Mouse (Mus musculus): ENCODE measurements around the gene Senp3. TPM values are rescaled to one million over a fixed set of nuclear protein-coding genes. Genes with fewer than 3 reads are reported as not detected.
"Not testable (repeated sequence)": the region's sequence is repeated elsewhere in the genome, so short reads cannot be mapped to it uniquely, and the experiment has no call there.

Gene Senp3
- polyA plus RNA-seq (2014; fragmentation: Nextera tagmentation; extraction: Ambion mirVana): 79.1 and 90.8 TPM in 2 replicates

DNA sequence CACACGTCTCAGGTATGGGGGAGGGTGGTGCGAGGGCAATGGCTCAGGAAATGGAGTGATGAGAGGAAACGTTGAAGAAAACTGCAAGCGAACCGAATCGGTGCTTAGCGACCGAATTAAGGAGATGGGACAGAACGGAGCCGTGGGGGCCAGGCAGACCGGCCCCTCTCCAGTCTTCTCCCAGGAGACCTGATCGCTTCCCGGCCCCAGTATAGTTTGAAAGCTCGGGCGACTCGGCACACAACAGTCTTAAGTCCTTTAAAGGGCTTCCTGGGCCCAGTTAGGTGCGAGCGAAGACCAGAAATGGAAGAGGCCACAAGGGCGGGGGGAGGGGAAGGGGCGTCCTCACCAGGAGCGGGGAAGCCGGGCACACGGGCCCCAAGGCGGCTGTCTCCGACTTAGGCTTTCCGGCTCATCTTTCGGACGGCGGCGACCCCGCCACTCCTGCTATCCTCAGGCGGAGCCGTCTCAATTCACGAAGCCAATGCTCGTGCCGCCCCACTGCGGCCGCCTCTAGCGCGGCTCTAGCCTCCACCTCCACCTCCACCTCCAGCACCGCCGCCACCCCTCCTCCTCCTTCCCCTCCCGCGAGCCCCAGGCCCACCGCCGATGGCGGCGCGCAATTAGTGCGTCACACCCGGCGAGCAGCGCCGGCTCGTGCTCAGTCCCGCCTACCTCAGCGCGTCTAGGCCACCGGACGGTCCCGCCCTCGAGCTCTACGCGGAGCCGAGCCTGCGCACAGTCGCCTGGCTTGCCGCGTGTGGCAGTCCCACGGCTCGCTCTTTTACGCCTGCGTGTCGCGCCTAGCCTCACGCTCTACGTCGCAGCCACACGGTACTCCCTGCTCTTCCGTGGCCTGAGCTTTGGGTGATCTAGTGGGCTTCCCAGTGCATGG is at the start of gene Senp3:
Gene Senp3, minus strand, starts transcription at position 771 of the 895 bp plus-strand sequence.
- Histone ChIP-seq H3K4me1 (replicated peaks; ENCODE audit: control insufficient read depth, insufficient read depth, low read length) (peaks cover 29% of the 10 kb centered on the region), H3K36me3 (ENCODE audit: control insufficient read depth, insufficient read depth, low read length) (peaks cover 32% of the 10 kb centered on the region), H3K9ac (ENCODE audit: low read length) (peak within 1 kb of the TSS; percentile 78), H3K4me2 (ENCODE audit: low read length) (peak within 1 kb of the TSS; percentile 92), H3K9me3 (ENCODE audit: control insufficient read depth, low read length) (no peaks in the 10 kb centered on the region), H3K27me3 (replicated peaks; ENCODE audit: control insufficient read depth, insufficient read depth, low read length) (no peaks in the 10 kb centered on the region), H3K4me3 (ENCODE audit: low read depth, low read length) (peak within 1 kb of the TSS; percentile 86), H3K27ac (ENCODE audit: low read depth) (peak within 1 kb of the TSS; percentile 92)
- WGBS: under 1% methylated on average over 78 of the region's 80 CpGs
- ATAC-seq (replicated peaks; ENCODE audit: low FRiP score, low TSS enrichment, low read depth) (peak; percentile 94), DNase-seq (ENCODE audit: low spot score) (peak; percentile 98)

DNA sequence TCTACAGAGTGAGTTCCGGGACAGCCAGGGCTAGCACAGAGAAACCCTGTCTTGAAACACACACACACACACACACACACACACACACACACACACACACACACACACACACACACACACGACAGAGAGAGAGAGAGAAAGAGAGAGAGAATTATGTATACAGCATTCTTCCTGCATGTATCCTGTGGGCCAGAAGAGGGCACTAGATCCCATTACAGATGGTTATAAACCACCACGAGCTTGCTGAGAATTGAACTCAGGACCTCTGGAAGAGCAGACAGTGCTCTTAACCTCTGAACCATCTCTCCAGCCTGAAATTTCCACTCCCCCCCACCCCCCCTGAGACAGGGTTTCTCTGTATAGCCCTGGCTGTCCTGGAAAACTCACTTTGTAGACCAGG is 49.5 kb upstream of the Senp3 start:
- not testable (repeated sequence) for H3K27ac ChIP-seq (ENCODE audit: low read depth); ATAC-seq (replicated peaks; ENCODE audit: low FRiP score, low TSS enrichment, low read depth)
- H3K36me3 ChIP-seq (ENCODE audit: control insufficient read depth, insufficient read depth, low read length): peaks cover 34% of the 10 kb centered on the region

DNA sequence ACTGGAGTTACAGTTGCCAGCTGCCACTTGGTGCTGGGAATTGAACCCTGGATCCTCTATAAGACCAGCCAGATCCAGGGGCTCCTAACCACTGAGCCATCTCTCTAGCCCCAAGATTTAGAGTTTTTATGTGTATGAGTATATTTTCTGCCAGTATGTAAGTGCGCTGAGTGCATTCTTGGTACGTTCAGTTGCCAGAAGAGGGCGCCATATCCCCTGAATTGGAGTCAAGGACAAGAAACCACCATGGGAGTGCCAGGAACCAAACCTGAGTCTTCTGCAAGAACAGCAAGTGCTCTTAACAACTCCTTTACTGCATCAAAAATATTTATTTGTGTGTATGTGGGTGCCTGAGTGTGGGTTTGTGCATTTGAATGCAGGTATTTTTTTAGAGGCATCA is 47.2 kb upstream of the Senp3 start:
- Histone ChIP-seq H3K9me3 (ENCODE audit: control insufficient read depth, low read length) (no peaks in the 10 kb centered on the region), H3K27me3 (replicated peaks; ENCODE audit: control insufficient read depth, insufficient read depth, low read length) (no peaks in the 10 kb centered on the region), H3K36me3 (ENCODE audit: control insufficient read depth, insufficient read depth, low read length) (peaks cover 10% of the 10 kb centered on the region), H3K9ac (ENCODE audit: low read length) (no peak overlapping the region), H3K4me1 (replicated peaks; ENCODE audit: control insufficient read depth, insufficient read depth, low read length) (no peaks in the 10 kb centered on the region), H3K4me3 (ENCODE audit: low read depth, low read length) (no peak overlapping the region), H3K4me2 (ENCODE audit: low read length) (no peak overlapping the region), H3K27ac (ENCODE audit: low read depth) (no peak overlapping the region)
- DNase-seq (ENCODE audit: low spot score) (peak; percentile 68), ATAC-seq (replicated peaks; ENCODE audit: low FRiP score, low TSS enrichment, low read depth) (no peak)
- 22% methylated on average over 3 of the region's 3 CpGs for WGBS

More for the DNA sequence above, 49.5 kb upstream of the Senp3 start:
- H3K4me3 ChIP-seq (ENCODE audit: low read depth, low read length); H3K9me3 ChIP-seq (ENCODE audit: control insufficient read depth, low read length); DNase-seq (ENCODE audit: low spot score); H3K27me3 ChIP-seq (replicated peaks; ENCODE audit: control insufficient read depth, insufficient read depth, low read length); H3K4me2 ChIP-seq (ENCODE audit: low read length); H3K4me1 ChIP-seq (replicated peaks; ENCODE audit: control insufficient read depth, insufficient read depth, low read length); H3K9ac ChIP-seq (ENCODE audit: low read length): not testable (repeated sequence)
- 81% methylated on average over 2 of the region's 3 CpGs for whole genome bisulfite sequencing

DNA sequence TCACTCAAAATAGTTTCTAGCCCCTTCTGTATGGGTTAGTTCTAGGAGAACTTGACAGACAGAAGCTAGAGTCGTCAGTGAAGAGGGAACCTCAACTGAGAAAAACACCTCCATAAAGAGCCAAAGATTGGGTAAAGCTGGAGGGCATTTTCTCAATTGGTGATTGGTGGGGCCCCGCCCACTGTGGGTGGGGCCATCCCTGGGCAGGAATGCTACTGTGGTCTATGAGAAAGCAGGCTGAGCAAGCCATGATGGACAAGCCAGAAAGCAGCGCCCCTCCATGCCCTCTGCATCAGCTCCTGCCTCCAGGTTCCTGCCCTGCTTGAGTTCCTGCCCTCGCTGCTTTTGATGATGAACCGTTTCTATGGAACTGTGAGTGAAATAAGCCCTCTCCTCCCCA is 44.1 kb upstream of the Senp3 start:
- Histone ChIP-seq H3K4me2 (ENCODE audit: low read length) (no peak overlapping the region), H3K27me3 (replicated peaks; ENCODE audit: control insufficient read depth, insufficient read depth, low read length) (no peaks in the 10 kb centered on the region), H3K27ac (ENCODE audit: low read depth) (no peak overlapping the region), H3K9ac (ENCODE audit: low read length) (no peak overlapping the region), H3K36me3 (ENCODE audit: control insufficient read depth, insufficient read depth, low read length) (no peaks in the 10 kb centered on the region), H3K4me1 (replicated peaks; ENCODE audit: control insufficient read depth, insufficient read depth, low read length) (no peaks in the 10 kb centered on the region), H3K9me3 (ENCODE audit: control insufficient read depth, low read length) (no peaks in the 10 kb centered on the region), H3K4me3 (ENCODE audit: low read depth, low read length) (no peak overlapping the region)
- ATAC-seq (replicated peaks; ENCODE audit: low FRiP score, low TSS enrichment, low read depth) (no peak), DNase-seq (ENCODE audit: low spot score) (no peak)
- 34% methylated on average over 5 of the region's 5 CpGs for WGBS

DNA sequence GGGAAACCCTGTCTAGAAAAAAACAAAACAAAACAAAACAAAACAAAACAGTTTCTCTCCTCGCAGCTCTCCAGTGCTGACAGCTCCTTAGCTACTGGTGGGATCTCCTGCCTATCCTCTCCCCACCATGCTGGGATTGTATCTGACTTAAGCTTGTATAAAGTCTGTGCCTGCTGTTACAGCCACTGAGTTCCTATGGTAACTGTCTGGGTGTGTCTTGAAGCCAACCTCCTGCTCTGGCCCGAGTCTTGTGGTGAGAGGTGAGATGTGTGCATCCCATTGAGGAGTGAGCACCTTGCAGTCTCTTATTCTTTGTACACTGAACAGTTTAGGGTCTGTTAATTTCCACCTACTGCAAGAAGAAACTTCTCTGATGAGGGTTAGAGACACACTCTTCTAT is 41.2 kb upstream of the Senp3 start:
- no peak for ATAC-seq (replicated peaks; ENCODE audit: low FRiP score, low TSS enrichment, low read depth)
- 50% methylated on average over 2 of the region's 2 CpGs for WGBS
- DNase-seq (ENCODE audit: low spot score): no peak
- H3K9me3 ChIP-seq (ENCODE audit: control insufficient read depth, low read length): no peaks in the 10 kb centered on the region
- H3K4me2 ChIP-seq (ENCODE audit: low read length): no peak overlapping the region
- no peak overlapping the region for H3K27ac ChIP-seq (ENCODE audit: low read depth)
- no peak overlapping the region for H3K4me3 ChIP-seq (ENCODE audit: low read depth, low read length)
- H3K27me3 ChIP-seq (replicated peaks; ENCODE audit: control insufficient read depth, insufficient read depth, low read length): no peaks in the 10 kb centered on the region
- no peak overlapping the region for H3K9ac ChIP-seq (ENCODE audit: low read length)
- no peaks in the 10 kb centered on the region for H3K36me3 ChIP-seq (ENCODE audit: control insufficient read depth, insufficient read depth, low read length)
- no peaks in the 10 kb centered on the region for H3K4me1 ChIP-seq (replicated peaks; ENCODE audit: control insufficient read depth, insufficient read depth, low read length)

DNA sequence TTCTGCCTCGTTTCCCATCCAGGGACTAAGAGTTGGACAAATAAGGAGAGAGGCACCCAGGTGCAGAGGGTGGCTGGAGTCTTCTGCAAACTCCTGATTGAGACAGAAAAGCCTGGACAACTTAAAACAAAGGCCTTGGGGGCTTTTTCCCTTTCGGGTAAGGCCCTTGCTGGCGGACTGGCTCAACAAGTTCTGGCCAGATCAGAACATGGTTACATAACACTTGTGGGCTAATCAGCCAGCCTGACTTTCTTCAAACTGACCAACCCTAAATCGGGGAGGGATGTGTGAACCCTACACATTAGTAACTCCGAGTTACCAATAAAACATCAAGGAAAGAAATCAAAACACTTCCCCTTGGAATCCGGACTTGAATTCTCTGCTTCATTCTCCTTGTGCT is 39.0 kb upstream of the Senp3 start:
- Histone ChIP-seq H3K9me3 (ENCODE audit: control insufficient read depth, low read length) (no peaks in the 10 kb centered on the region), H3K27me3 (replicated peaks; ENCODE audit: control insufficient read depth, insufficient read depth, low read length) (no peaks in the 10 kb centered on the region), H3K9ac (ENCODE audit: low read length) (no peak overlapping the region), H3K36me3 (ENCODE audit: control insufficient read depth, insufficient read depth, low read length) (no peaks in the 10 kb centered on the region), H3K27ac (ENCODE audit: low read depth) (no peak overlapping the region), H3K4me1 (replicated peaks; ENCODE audit: control insufficient read depth, insufficient read depth, low read length) (peaks cover 3% of the 10 kb centered on the region), H3K4me2 (ENCODE audit: low read length) (no peak overlapping the region), H3K4me3 (ENCODE audit: low read depth, low read length) (no peak overlapping the region)
- no peak for DNase-seq (ENCODE audit: low spot score)
- no peak for ATAC-seq (replicated peaks; ENCODE audit: low FRiP score, low TSS enrichment, low read depth)
- WGBS: 60% methylated on average over 6 of the region's 6 CpGs

DNA sequence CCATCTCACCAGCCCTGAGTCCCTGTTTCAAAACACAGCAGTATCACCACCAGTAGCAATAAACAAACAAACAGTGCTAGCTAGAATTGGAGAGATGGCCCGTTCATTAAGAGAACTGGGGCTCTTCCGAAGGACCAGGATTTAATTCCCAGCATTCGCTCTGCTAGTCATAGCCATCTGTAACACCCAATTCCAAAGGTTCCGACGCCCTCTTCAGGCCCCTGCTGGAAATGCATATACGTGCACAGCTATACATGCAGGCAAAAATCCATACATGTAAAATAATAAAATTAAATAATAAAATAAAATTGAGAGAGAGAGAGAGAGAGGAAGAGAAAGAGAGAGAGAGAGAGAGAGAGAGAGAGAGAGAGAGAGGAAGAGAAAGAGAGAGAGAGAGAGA is 37.5 kb upstream of the Senp3 start:
- Histone ChIP-seq H3K27me3 (replicated peaks; ENCODE audit: control insufficient read depth, insufficient read depth, low read length) (no peaks in the 10 kb centered on the region), H3K4me2 (ENCODE audit: low read length) (no peak overlapping the region), H3K4me3 (ENCODE audit: low read depth, low read length) (no peak overlapping the region), H3K27ac (ENCODE audit: low read depth) (no peak overlapping the region), H3K36me3 (ENCODE audit: control insufficient read depth, insufficient read depth, low read length) (no peaks in the 10 kb centered on the region), H3K4me1 (replicated peaks; ENCODE audit: control insufficient read depth, insufficient read depth, low read length) (peaks cover 6% of the 10 kb centered on the region), H3K9ac (ENCODE audit: low read length) (no peak overlapping the region), H3K9me3 (ENCODE audit: control insufficient read depth, low read length) (no peaks in the 10 kb centered on the region)
- no peak for ATAC-seq (replicated peaks; ENCODE audit: low FRiP score, low TSS enrichment, low read depth)
- DNase-seq (ENCODE audit: low spot score): no peak
- 69% methylated on average over 6 of the region's 6 CpGs for WGBS

DNA sequence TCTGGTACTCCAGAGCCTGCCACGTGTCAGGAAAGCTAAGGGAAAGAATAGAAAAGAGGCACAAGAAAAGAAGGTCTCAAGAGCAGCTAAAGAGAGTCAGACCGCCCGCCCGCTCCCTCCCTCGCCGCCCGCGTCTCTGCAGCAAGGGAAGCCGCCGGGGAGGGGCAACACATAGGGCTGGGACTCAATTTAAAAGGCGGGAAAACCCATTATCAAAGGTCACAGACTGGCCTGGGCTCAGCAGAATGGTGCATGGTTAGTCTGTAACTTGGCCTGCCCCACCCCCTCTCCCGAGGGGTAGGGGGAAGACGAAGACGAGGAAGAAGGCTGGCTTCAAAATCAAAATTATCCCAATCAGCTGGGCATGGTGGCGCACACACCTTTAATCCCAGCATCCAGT is 36.8 kb upstream of the Senp3 start:
- Histone ChIP-seq H3K27ac (ENCODE audit: low read depth) (no peak overlapping the region), H3K4me3 (ENCODE audit: low read depth, low read length) (no peak overlapping the region), H3K4me2 (ENCODE audit: low read length) (no peak overlapping the region)

DNA sequence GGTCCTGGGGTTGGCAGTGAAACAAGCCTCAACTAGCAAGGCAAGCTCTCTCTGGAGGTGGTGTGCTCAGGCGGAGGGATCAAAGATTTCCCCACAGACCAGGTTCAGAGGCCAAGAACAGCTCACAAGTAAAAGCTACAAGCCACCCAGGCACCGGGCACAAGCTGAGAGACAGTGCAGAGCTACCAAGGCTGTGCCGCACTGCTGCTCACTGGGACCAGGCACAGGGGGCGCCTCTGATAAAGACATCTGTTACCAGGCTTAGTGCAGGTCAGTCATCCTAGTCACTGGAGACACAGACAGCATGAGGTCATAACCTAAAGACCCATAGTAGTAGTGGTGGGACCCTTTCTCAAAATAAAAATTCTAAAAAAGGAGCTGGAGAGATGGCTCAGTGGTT is 35.1 kb upstream of the Senp3 start:
- Histone ChIP-seq H3K27me3 (replicated peaks; ENCODE audit: control insufficient read depth, insufficient read depth, low read length) (no peaks in the 10 kb centered on the region), H3K27ac (ENCODE audit: low read depth) (no peak overlapping the region), H3K4me1 (replicated peaks; ENCODE audit: control insufficient read depth, insufficient read depth, low read length) (peaks cover 6% of the 10 kb centered on the region), H3K4me3 (ENCODE audit: low read depth, low read length) (no peak overlapping the region), H3K36me3 (ENCODE audit: control insufficient read depth, insufficient read depth, low read length) (no peaks in the 10 kb centered on the region), H3K9me3 (ENCODE audit: control insufficient read depth, low read length) (no peaks in the 10 kb centered on the region), H3K9ac (ENCODE audit: low read length) (no peak overlapping the region), H3K4me2 (ENCODE audit: low read length) (no peak overlapping the region)
- no peak for ATAC-seq (replicated peaks; ENCODE audit: low FRiP score, low TSS enrichment, low read depth)
- 64% methylated on average over 4 of the region's 4 CpGs for WGBS
- no peak for DNase-seq (ENCODE audit: low spot score)

More for the DNA sequence above, 36.8 kb upstream of the Senp3 start:
- Histone ChIP-seq H3K36me3 (ENCODE audit: control insufficient read depth, insufficient read depth, low read length) (no peaks in the 10 kb centered on the region), H3K9me3 (ENCODE audit: control insufficient read depth, low read length) (no peaks in the 10 kb centered on the region), H3K27me3 (replicated peaks; ENCODE audit: control insufficient read depth, insufficient read depth, low read length) (no peaks in the 10 kb centered on the region), H3K9ac (ENCODE audit: low read length) (no peak overlapping the region), H3K4me1 (replicated peaks; ENCODE audit: control insufficient read depth, insufficient read depth, low read length) (peaks cover 6% of the 10 kb centered on the region)
- no peak for ATAC-seq (replicated peaks; ENCODE audit: low FRiP score, low TSS enrichment, low read depth)
- 29% methylated on average over 15 of the region's 15 CpGs for WGBS
- DNase-seq (ENCODE audit: low spot score): no peak

Measured in intestine, embryonic 14.5 days (tissue).